Mouse (Mus musculus) spleen, postnatal 4 days (tissue): ENCODE data around the gene Ikzf3.

Experiments
- DNase-seq, 2 experiments: peaks; one replicate each; pipeline ENCODE4 v3.0.0; 2022; ENCODE audit warnings: low spot score in 2 of 2

The Ikzf3 gene

GRCm38 (mm10) chr11:98513356-98513936, 32.4 kb downstream of the Ikzf3 start:
- no peak for DNase-seq

DNA sequence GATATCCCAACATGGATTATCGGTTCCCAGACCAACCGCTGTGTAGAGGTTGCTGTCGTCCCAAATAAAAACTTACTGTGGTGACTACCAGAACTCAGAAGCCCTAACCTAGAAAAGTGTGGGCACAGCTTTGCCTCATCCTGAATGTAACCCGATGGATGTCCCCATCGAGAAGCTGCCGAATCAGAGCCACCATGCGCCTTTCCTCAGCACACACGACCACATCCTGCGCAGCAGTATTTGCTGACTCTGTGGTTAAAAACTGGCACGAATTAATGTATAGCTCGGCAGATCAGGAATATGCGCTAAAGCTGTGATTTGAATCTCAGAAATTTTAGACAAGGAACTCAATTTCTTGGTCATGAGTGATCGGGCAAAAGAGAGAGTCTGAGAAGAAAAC, 33.0 kb downstream of the Ikzf3 start:
- DNase-seq: no peak

DNA sequence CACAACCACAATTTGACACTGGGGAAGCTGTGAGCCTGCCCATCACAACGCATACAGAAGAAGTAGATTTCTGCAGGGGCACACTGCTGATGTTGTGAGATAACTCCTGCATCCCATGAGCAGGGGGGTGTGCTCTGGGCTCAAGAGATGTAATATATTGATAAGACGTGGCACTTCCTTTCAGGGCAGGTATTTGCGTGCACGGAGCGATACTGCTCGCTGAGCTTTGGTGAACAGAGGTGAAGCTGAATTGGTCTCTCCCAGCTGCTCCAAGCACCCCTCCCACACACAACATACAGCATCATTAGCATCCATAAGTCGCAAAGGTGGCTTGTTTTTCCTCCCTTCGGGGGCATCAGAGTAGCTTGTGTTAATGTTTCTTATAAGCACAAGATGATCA, 35.7 kb downstream of the Ikzf3 start:
- DNase-seq: no peak

- DNase-seq: no peak
Observed at GRCm38 (mm10) chr11:98509434-98509833, 36.4 kb downstream of the Ikzf3 start.

- no peak for DNase-seq
Observed at GRCm38 (mm10) chr11:98504926-98505325, 40.9 kb downstream of the Ikzf3 start.

DNA sequence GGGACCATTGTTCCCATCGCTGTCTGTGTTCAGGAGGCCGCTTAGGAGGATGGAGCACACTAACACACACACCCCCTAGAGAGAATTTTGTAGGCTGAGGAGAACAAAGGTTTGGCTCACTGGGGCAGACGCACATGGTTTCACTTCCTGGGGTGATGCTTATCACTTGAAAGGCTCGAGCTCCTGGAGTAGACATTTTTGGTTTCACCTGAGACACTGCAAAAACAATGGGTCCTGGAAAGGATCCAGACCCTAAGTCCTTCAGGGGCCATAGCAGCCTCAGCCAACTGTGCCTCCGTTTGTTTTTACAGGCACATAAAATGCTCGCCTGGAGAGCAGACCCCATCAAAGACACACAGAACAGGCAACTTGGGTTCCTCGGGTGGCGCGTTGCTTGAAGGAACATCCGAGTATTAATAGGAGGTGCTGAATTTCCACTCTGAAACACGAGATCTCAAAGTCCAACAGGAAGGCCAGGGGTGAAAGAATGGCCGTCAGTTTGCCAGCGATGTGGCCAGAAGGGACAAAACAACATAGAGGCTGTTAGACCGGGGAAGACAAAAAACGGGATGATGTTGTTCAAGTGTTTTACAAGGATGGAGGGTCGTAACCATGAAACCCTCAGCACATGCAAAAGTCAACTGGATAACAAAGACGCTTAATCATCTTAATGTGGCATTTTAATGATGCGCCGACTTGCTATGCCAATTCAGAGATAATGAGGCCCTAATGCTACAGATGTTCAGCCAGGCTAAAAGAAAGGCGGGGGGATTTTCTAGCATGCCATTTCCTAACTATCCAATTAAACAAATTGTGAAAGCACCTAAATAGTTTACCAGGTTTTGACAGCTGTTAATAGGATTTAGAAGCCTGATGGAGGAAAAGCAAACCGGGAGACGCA, 48.2 kb downstream of the Ikzf3 start:
- no peak for DNase-seq

DNA sequence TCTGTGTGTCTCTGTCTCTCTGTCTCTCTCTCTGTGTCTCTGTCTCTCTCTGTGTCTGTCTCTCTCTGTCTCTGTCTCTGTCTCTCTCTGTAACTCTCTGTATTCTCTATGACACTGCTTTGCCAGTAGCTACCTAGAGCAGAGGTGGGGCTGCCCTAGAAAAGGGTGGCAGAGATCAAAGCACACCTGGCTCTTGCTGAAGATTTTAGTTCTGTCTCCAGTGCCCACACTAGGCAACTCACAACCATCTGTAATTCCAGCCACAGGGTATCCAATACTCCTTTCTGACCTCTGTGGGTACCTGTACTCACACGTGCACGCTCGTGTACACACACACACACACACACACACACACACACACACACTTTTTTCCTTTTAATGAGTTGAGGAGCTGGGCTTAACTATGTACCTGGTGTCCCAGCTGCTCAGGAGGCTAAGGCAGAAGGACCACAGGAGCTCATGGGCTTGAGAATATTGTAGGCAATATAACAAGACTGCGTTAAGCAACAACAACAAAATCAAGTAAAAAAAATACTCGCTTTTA, 50.6 kb downstream of the Ikzf3 start:
- DNase-seq: no peak

- no peak for DNase-seq
Observed at GRCm38 (mm10) chr11:98493394-98493793, 52.4 kb downstream of the Ikzf3 start.

DNA sequence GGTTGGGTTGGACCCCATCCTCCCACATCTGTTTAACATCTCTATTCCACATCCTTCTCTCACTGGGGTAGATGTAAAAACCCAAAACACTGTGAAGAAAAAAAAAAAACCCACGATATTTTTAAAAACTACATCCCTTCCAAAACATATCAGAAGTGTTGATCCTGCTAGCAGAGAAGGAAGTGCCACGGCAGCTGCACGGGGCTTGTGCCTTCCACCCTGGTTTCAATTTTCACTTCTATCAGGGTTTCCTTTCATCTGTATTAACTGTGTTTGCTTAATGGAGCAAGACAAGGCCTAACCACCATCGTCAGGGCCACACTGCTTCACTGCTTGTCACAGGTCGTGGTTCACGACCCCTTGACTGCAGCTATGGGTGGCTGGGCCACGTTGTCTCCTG, 52.9 kb downstream of the Ikzf3 start:
- peak in 1 of 2 experiments; percentile 39 for DNase-seq

GRCm38 (mm10) chr11:98491571-98491970, 54.3 kb downstream of the Ikzf3 start:
- DNase-seq: no peak

- DNase-seq: peak in 1 of 2 experiments; percentile 54
Observed at GRCm38 (mm10) chr11:98488540-98489234, 57.1 kb downstream of the Ikzf3 start.

- no peak for DNase-seq
Observed at GRCm38 (mm10) chr11:98487526-98488040, 58.2 kb downstream of the Ikzf3 start.

- no peak for DNase-seq
Observed at GRCm38 (mm10) chr11:98485749-98486148, 60.1 kb downstream of the Ikzf3 start.

DNA sequence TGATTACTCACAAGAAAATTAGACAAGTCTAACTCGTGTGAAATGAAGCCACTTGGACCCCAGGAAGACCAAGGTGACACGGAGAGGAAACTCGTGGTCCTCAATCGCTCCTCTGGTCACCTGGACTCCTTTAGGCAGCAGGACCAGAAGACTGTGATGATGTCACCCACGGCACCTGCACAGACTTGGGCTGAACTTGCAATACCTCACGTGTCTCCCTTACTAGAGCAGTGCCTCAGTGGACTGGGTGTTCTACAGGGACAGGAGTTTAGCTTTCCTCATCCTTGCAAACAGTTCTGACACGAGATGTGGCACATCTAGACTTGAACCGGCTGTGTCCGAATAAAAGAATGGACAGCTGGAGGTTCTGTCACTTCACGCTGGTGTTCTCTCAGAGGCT, 63.8 kb downstream of the Ikzf3 start:
- peak in 1 of 2 experiments; percentile 51 for DNase-seq

DNA sequence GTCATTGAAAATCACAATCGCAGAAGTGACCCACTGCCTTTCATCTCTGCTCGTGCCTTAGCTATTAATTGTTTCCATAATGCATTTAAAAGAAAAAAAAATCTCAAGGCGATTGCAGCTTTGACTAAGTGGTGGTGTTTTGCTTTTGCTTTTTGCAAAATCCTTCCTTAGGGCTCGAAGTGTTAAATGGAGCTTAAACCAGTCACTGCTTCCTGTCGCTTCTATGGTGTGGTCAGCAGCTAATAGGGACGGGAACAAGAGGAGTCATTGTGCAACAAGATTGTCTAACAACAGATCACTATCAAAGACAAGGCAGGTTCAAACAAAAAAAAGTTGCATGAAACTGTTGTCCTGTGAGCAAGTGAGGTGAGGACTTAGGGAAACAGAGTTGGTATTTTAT, 64.6 kb downstream of the Ikzf3 start:
- DNase-seq: no peak

DNA sequence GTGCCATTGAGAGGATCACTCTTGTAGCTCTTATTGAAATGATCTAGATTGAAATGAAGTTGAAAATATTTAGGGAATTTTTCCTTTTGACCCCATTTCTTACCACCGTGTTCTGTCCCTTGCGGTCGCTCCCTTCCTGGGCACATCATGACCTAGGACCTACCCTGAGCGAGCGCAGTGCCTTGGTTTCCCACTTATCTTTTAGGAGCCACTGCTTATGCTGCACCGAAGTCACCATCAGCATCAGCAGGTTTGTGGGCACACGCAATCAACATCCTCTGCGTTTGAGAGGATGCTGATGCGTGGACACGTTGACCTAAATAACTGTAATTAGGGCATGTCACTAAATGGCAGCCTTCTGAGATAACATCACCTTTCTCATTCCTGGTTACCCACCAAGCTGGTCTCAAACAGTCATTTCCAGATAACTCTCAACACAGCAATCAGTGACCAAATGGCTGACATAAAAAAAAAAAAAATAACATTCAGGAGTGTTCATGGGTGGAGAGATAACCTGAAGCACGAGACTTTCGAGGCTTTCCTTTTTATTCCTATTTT, 65.8 kb downstream of the Ikzf3 start:
- no peak for DNase-seq

- DNase-seq: no peak
Observed at GRCm38 (mm10) chr11:98479026-98479939, 66.5 kb downstream of the Ikzf3 start.

- no peak for DNase-seq
Observed at GRCm38 (mm10) chr11:98477011-98477701, 68.7 kb downstream of the Ikzf3 start.

- DNase-seq: no peak
Observed at GRCm38 (mm10) chr11:98476434-98476807, 69.4 kb downstream of the Ikzf3 start.
